Mouse (Mus musculus) ES-E14 (cell line): ENCODE results near the gene Gm13889.

Experiments
- HCFC1 ChIP-seq: IDR thresholded peaks from 2 replicates; pipeline ENCODE4 v1.6.1; 2012; ENCODE audit warnings: low read length, inconsistent platforms, borderline replicate concordance; ENCODE audit not compliant: insufficient read depth
- MAFK ChIP-seq: IDR thresholded peaks from 2 replicates; pipeline ENCODE4 v1.6.1; 2014; ENCODE audit warnings: mild to moderate bottlenecking, low read depth, low read length, inconsistent platforms; ENCODE audit not compliant: insufficient read depth
- ZC3H11A ChIP-seq: IDR thresholded peaks from 2 replicates; pipeline ENCODE4 v1.6.1; 2012; ENCODE audit warnings: low read depth, mild to moderate bottlenecking, inconsistent platforms, low read length, borderline replicate concordance

DNA sequence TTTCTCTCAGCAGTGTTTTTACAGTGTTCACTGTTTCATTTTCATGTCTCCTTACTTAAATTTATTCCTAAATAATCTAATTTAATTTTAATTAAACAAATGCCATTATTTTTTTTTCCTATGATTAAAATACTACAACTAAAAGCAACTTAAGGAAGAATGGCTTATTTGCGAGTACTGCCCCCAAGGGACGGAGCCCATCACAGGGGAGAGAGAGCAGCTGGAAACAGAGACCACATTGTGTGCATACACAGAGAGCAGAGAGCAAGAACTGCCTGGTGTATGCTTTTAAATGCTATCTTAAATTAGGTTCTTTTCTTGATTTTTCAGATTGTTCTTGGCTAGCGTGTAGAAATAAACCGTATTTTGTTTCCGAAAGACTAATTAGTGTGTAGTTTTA, 10.0 kb downstream of the Gm13889 start:
- no peak for TF ChIP-seq ZC3H11A
- no peak for TF ChIP-seq MAFK
- TF ChIP-seq HCFC1: no peak
